Mouse (Mus musculus) MEL (cell line): ENCODE measurements at regions not wholly inside any gene's neighbourhood (a gene's known extent, or its start where the extent isn't known, plus 50 kb on each side); places are given as distances from the start of the nearest gene placed in this dataset.

Experiments used
- DNase-seq: peaks from one replicate; pipeline ENCODE4 v3.0.0; 2011; ENCODE audit warnings: low read depth, low spot score
- H3K27ac ChIP-seq: 2 replicates; pipeline ENCODE4 v1.5.1; 2012; ENCODE audit warnings: low read depth, mild to moderate bottlenecking, control low read depth, low read length, moderate library complexity; ENCODE audit not compliant: control insufficient read depth
- H3K27me3 ChIP-seq, 2 experiments: fragments of 150-350 bp in 1 of 2; sonication (generic) in 1 of 2; 2 replicates each; pipeline ENCODE4 v1.6.1; 2012; ENCODE audit warnings: low read length in 2 of 2, mild to moderate bottlenecking in 2 of 2, improper control_type of control experiment in 1 of 2, moderate library complexity in 1 of 2; ENCODE audit not compliant: insufficient read depth in 2 of 2, control insufficient read depth in 1 of 2
- H3K36me3 ChIP-seq, 2 experiments: 2 replicates each; pipeline ENCODE4 v1.6.1; 2012 to 2014; ENCODE audit warnings: low read length in 2 of 2, improper control_type of control experiment in 1 of 2, inconsistent platforms in 1 of 2, mild to moderate bottlenecking in 1 of 2; ENCODE audit not compliant: insufficient read depth in 2 of 2, control insufficient read depth in 1 of 2
- H3K4me1 ChIP-seq, 2 experiments: fragments of 150-350 bp in 1 of 2; sonication (generic) in 1 of 2; 2 replicates each; pipeline ENCODE4 v1.6.1; 2012; ENCODE audit warnings: low read length in 2 of 2, improper control_type of control experiment in 1 of 2, mild to moderate bottlenecking in 1 of 2; ENCODE audit not compliant: insufficient read depth in 2 of 2, control insufficient read depth in 1 of 2
- H3K4me3 ChIP-seq, 2 experiments: fragments of 150-350 bp in 1 of 2; sonication (generic) in 1 of 2; 2 replicates each; pipeline ENCODE4 v1.5.1; 2012; ENCODE audit warnings: low read depth in 2 of 2, low read length in 2 of 2, mild to moderate bottlenecking in 2 of 2, moderate library complexity in 2 of 2, control low read depth in 1 of 2, improper control_type of control experiment in 1 of 2; ENCODE audit not compliant: control insufficient read depth in 1 of 2, insufficient read depth in 1 of 2
- H3K79me2 ChIP-seq: 2 replicates; pipeline ENCODE4 v1.6.1; 2012; ENCODE audit warnings: mild to moderate bottlenecking, low read length, moderate library complexity; ENCODE audit not compliant: control insufficient read depth, poor library complexity, insufficient read depth
- H3K9ac ChIP-seq: 2 replicates; pipeline ENCODE4 v1.6.1; 2012; ENCODE audit warnings: low read depth, mild to moderate bottlenecking, control low read depth, low read length, moderate library complexity; ENCODE audit not compliant: control insufficient read depth, poor library complexity, severe bottlenecking
- H3K9me3 ChIP-seq: fragments of 150-350 bp; sonication (generic); replicated peaks from 2 replicates; pipeline ENCODE4 v1.6.1; 2012; ENCODE audit warnings: mild to moderate bottlenecking, low read length, improper control_type of control experiment, moderate library complexity; ENCODE audit not compliant: insufficient read depth
- E2F4 ChIP-seq: IDR thresholded peaks from 2 replicates; pipeline ENCODE4 v1.6.1; 2011; ENCODE audit warnings: low read depth, low read length, improper control_type of control experiment, borderline replicate concordance
- ELF1 ChIP-seq: IDR thresholded peaks from 2 replicates; pipeline ENCODE4 v1.6.1; 2014; ENCODE audit warnings: low read depth, mild to moderate bottlenecking, inconsistent platforms, low read length, improper control_type of control experiment, moderate library complexity
- ETS1 ChIP-seq: IDR thresholded peaks from 2 replicates; pipeline ENCODE4 v1.6.1; 2012; ENCODE audit warnings: low read depth, mild to moderate bottlenecking, inconsistent platforms, low read length, improper control_type of control experiment, moderate library complexity
- GABPA ChIP-seq: IDR thresholded peaks from 2 replicates; pipeline ENCODE4 v1.6.1; 2012; ENCODE audit warnings: low read depth, mild to moderate bottlenecking, inconsistent platforms, low read length, improper control_type of control experiment, moderate library complexity
- MEF2A ChIP-seq: IDR thresholded peaks from 2 replicates; pipeline ENCODE4 v1.6.1; 2014; ENCODE audit warnings: low read depth, mild to moderate bottlenecking, inconsistent platforms, low read length, improper control_type of control experiment; ENCODE audit not compliant: poor library complexity, insufficient replicate concordance, severe bottlenecking; ENCODE audit errors: extremely low read depth
- MYB ChIP-seq: IDR thresholded peaks from 2 replicates; pipeline ENCODE4 v1.6.1; 2011; ENCODE audit warnings: mild to moderate bottlenecking, low read depth, low read length, improper control_type of control experiment
- MYC ChIP-seq: IDR thresholded peaks from 2 replicates; pipeline ENCODE4 v1.6.1; 2011; ENCODE audit warnings: low read depth, mild to moderate bottlenecking, low read length, improper control_type of control experiment, moderate library complexity
- NRF1 ChIP-seq: IDR thresholded peaks from 2 replicates; pipeline ENCODE4 v1.6.1; 2014; ENCODE audit warnings: low read depth, mild to moderate bottlenecking, inconsistent platforms, low read length, improper control_type of control experiment, moderate library complexity; ENCODE audit not compliant: poor library complexity, insufficient read depth, severe bottlenecking
- POLR2A ChIP-seq, 2 experiments: IDR thresholded peaks; 2 replicates each; pipeline ENCODE4 v1.6.1; 2011 to 2012; ENCODE audit warnings: low read length in 2 of 2, mild to moderate bottlenecking in 2 of 2, control low read depth in 1 of 2, improper control_type of control experiment in 1 of 2, low read depth in 1 of 2, moderate library complexity in 1 of 2; ENCODE audit not compliant: control insufficient read depth in 1 of 2, insufficient read depth in 1 of 2, poor library complexity in 1 of 2
- SMC3 ChIP-seq: IDR thresholded peaks from 2 replicates; pipeline ENCODE4 v1.6.1; 2011; ENCODE audit warnings: low read depth, low read length, improper control_type of control experiment
- TBP ChIP-seq: IDR thresholded peaks from 2 replicates; pipeline ENCODE4 v1.8.0; 2011; ENCODE audit warnings: low read depth, low read length, improper control_type of control experiment
- UBTF ChIP-seq: IDR thresholded peaks from 2 replicates; pipeline ENCODE4 v1.6.1; 2012; ENCODE audit warnings: low read depth, mild to moderate bottlenecking, inconsistent platforms, low read length, improper control_type of control experiment, moderate library complexity, borderline replicate concordance; ENCODE audit not compliant: insufficient read depth

- no peak for DNase-seq
- Histone ChIP-seq H3K4me1 (0 out of 4 replicates have a peak, but pooled peaks cover 0 to 3% of the 10 kb centered on the region in 2 experiments), H3K4me3 (no peak overlapping the region), H3K79me2 (no peaks in the 10 kb centered on the region), H3K36me3 (no peaks in the 10 kb centered on the region), H3K27me3 (no peaks in the 10 kb centered on the region), H3K27ac (no peak overlapping the region), H3K9me3 (no peaks in the 10 kb centered on the region), H3K9ac (no peak overlapping the region)
- TF ChIP-seq POLR2A (IDR thresholded peaks at IDR 0.05; ENCODE audit: control insufficient read depth in 1 of 2, insufficient read depth in 1 of 2, low read depth in 1 of 2, low read length in 2 of 2, poor library complexity in 1 of 2) = no peak
- no peak for TF ChIP-seq MEF2A
- no peak for TF ChIP-seq GABPA
Observed at GRCm38 (mm10) chr9:14171589-14172240, 103.2 kb upstream of the Sesn3 start.

GRCm38 (mm10) chr9:14173631-14174323 lies 101.1 kb upstream of the Sesn3 start:
- Histone ChIP-seq H3K9me3 (no peaks in the 10 kb centered on the region), H3K79me2 (no peaks in the 10 kb centered on the region), H3K36me3 (no peaks in the 10 kb centered on the region), H3K4me1 (0 out of 4 replicates have a peak, but pooled peaks cover 0 to 3% of the 10 kb centered on the region in 2 experiments), H3K27me3 (no peaks in the 10 kb centered on the region), H3K4me3 (no peak overlapping the region), H3K27ac (no peak overlapping the region), H3K9ac (no peak overlapping the region)
- DNase-seq = no peak
- TF ChIP-seq ETS1 (no peak), TBP (no peak), MYB (no peak), ELF1 (no peak), SMC3 (no peak), E2F4 (no peak), UBTF (no peak), MYC (no peak), NRF1 (no peak)
